Mouse (Mus musculus) limb, embryonic 12.5 days (tissue): ENCODE measurements around the gene BC005537. TPM values are rescaled to one million over a fixed set of nuclear protein-coding genes. Genes with fewer than 3 reads are reported as not detected.
A peak's percentile ranks its signal among the peaks of the same experiment; 100 is the strongest.

Source experiments
- ATAC-seq: fragments of 200-750 bp; cut with Nextera tagmentation; 2 replicates; pipeline ENCODE4 v1.8.0; 2017; ENCODE audit warnings: low read depth, moderate TSS enrichment; ENCODE audit not compliant: insufficient number of reproducible peaks, insufficient read depth, low FRiP score, low TSS enrichment
- H3K27ac ChIP-seq: fragments of 300-500 bp; sonication (generic); 2 replicates; pipeline ENCODE4 v1.5.1; 2016; ENCODE audit warnings: mild to moderate bottlenecking, moderate library complexity
- H3K27me3 ChIP-seq: fragments of 300-500 bp; sonication (generic); 2 replicates; pipeline ENCODE4 v1.6.1; 2016; ENCODE audit warnings: mild to moderate bottlenecking, moderate library complexity
- H3K36me3 ChIP-seq: fragments of 300-500 bp; sonication (generic); 2 replicates; pipeline ENCODE4 v1.6.1; 2016; ENCODE audit warnings: mild to moderate bottlenecking, moderate library complexity
- H3K4me1 ChIP-seq: fragments of 300-500 bp; sonication (generic); replicated peaks from 2 replicates; pipeline ENCODE4 v1.6.1; 2016
- H3K4me2 ChIP-seq: fragments of 300-500 bp; sonication (generic); 2 replicates; pipeline ENCODE4 v1.6.1; 2016; ENCODE audit warnings: mild to moderate bottlenecking, moderate library complexity
- H3K4me3 ChIP-seq: fragments of 300-500 bp; sonication (generic); replicated peaks from 2 replicates; pipeline ENCODE4 v1.5.1; 2016; ENCODE audit warnings: mild to moderate bottlenecking
- H3K9ac ChIP-seq: fragments of 300-500 bp; sonication (generic); replicated peaks from 2 replicates; pipeline ENCODE4 v1.6.1; 2016; ENCODE audit warnings: mild to moderate bottlenecking, moderate library complexity
- H3K9me3 ChIP-seq: fragments of 300-500 bp; sonication (generic); 2 replicates; pipeline ENCODE4 v1.6.1; 2016; ENCODE audit warnings: mild to moderate bottlenecking, moderate library complexity
- WGBS: fragments of 180-500 bp; shearing (Covaris S2); methylation state at CpG from one replicate; pipeline ENCODE4 v1.1.7; 2016; 5-methylcytosine and 5-hydroxymethylcytosine counted together
- polyA plus RNA-seq: library from polyadenylated mRNA; unstranded; fragments of >200 nt; fragmentation: Nextera tagmentation; extraction: Ambion mirVana; gene quantifications from 2 replicates; pipeline ENCODE4 v1.2.1, GENCODE M21; 2016

BC005537 gene
- polyA plus RNA-seq, 1 experiment from 2014 or later: 14.6 TPM

DNA sequence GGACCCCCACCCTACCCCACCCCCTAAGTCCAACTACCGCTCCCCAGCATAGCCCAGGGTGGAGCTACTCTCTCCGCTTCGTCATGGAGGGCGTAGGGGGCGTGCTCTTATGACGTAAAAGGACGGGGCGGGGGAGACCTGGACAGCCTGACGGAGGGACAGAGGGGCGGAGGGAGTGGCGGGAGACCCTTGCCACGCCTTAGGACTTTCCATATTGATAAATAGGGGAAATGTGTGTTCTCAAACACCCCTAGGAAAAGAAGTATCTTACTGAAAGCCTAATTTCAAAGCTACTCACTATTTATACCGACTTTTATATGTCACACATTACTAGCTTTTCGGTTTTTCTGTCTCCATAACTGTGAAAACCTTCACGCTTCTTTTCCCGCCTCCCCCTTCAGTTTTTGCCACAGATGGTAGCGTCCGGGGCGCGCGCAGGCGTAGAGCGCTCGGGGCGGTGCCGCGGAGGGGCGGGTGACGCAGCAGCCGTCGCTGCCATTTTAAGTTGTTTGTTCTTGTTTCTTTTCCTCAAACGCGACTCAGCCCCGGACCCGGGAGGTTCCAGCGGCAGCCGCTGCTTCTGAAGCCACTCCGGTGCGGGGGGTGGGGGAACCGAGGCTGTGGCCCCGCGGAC is 666 bp upstream of the BC005537 start:
- Histone ChIP-seq H3K27ac (peak overlapping the region; percentile 100), H3K27me3 (no peaks in the 10 kb centered on the region), H3K9ac (peak overlapping the region; percentile 99), H3K9me3 (no peaks in the 10 kb centered on the region), H3K4me3 (peak overlapping the region; percentile 100), H3K4me1 (peaks cover 13% of the 10 kb centered on the region), H3K4me2 (peak overlapping the region; percentile 85), H3K36me3 (peaks cover 6% of the 10 kb centered on the region; the same call in 1 of the 2 replicates)
- under 1% methylated on average over 42 of the region's 42 CpGs for WGBS
- peak; percentile 98 for ATAC-seq

DNA sequence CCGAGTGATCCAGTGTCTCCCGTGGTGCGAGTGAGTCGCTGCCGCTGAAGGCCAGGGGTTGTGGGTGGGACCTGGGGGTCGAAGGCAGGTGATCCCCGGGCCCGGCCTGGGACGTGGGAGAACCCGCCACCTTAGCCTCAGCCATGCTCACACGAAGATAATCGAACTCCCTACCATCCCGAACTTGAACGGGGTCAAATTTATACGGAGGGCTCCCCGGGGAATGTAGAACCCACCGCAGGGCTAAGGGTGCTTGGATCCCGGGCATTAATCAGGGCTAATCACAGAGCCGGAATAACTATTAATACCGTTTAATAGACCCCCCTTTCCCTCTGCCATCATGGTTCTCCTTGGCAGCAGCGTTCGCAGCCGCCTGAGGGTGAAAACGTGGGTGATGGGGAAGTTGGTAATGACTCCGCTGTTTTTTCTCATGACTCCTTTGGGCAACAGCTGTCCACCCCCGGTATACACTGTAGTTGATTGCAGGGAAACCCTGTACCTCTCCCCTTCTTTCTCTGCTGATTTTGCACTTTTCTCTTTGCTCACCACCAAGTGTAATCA is 754 bp downstream of the BC005537 start:
- Histone ChIP-seq H3K9ac (peak overlapping the region; percentile 99), H3K27ac (peak overlapping the region; percentile 100), H3K4me1 (peaks cover 13% of the 10 kb centered on the region), H3K27me3 (no peaks in the 10 kb centered on the region), H3K36me3 (peaks cover 17% of the 10 kb centered on the region), H3K4me3 (peak overlapping the region; percentile 100), H3K4me2 (peak overlapping the region; percentile 85), H3K9me3 (no peaks in the 10 kb centered on the region)
- under 1% methylated on average over 26 of the region's 26 CpGs for WGBS
- ATAC-seq: no peak

DNA sequence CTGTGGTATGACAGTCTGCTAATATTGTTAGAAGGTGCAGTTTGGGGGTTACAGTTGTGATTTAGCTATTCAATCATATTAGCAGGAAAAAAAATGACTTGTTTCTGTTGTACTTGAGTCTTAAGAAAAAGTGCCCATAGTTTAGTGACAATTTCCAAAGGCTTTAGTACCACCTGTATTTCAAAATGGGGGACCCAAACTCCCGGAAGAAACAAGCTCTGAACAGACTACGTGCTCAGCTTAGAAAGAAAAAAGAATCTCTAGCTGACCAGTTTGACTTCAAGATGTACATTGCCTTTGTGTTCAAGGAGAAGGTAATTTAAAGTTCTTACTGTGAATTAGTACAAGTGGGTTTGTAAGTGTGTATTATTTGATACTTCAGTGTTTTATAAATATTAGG is 1.7 kb downstream of the BC005537 start:
- peaks cover 27% of the 10 kb centered on the region for H3K36me3 ChIP-seq
- no peaks in the 10 kb centered on the region for H3K27me3 ChIP-seq
- H3K4me3 ChIP-seq: peak overlapping the region; percentile 100
- no peak overlapping the region for H3K27ac ChIP-seq
- peaks cover 11% of the 10 kb centered on the region for H3K4me1 ChIP-seq
- peak overlapping the region; percentile 99 for H3K9ac ChIP-seq
- ATAC-seq: no peak
- WGBS: 29% methylated on average over 2 of the region's 2 CpGs
- H3K4me2 ChIP-seq: peak overlapping the region; percentile 85
- H3K9me3 ChIP-seq: no peaks in the 10 kb centered on the region

DNA sequence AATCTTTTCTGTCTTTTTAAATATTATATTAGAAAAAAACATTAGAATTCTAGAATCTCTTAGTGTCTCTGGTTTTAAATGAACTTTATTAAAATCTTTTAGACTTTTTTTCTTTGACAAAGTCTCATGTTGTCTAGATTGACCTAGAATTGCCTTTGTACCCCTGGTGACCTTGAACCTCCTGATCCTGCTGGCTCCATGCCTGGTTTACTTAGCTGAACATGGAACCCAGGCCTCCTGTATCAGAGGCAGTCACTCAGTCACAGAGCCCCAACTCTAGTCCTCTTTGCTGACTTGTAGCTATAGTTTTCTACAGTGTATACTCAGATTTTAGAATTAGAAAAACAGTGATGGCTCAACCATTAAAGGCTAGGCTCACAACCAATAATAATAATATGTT is 4.6 kb downstream of the BC005537 start:
- peaks cover 55% of the 10 kb centered on the region for H3K36me3 ChIP-seq
- no peak overlapping the region for H3K27ac ChIP-seq
- H3K27me3 ChIP-seq: no peaks in the 10 kb centered on the region
- H3K9ac ChIP-seq: no peak overlapping the region
- H3K4me2 ChIP-seq: no peak overlapping the region
- no peak for ATAC-seq
- H3K4me1 ChIP-seq: peaks cover 11% of the 10 kb centered on the region
- H3K4me3 ChIP-seq: no peak overlapping the region
- H3K9me3 ChIP-seq: no peaks in the 10 kb centered on the region

DNA sequence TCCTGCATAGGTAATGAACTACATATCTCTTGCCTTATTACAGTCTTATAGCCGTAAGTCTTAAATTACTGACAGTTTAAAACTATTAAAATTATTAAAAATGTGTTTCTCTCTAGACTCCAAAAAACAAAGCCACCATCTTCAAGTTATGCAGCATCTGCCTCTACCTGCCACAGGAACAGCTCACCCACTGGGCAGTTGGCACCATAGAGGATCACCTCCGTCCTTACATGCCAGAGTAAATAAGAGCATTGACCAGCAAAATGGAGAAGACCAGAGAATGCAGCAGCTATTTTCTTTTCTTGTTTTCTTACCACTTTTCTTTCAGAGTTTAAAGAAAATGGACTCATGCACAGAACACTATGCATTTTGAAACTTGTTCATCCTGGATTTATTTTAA is 11.1 kb downstream of the BC005537 start:
- H3K4me1 ChIP-seq: no peaks in the 10 kb centered on the region
- no peak for ATAC-seq
- H3K27ac ChIP-seq: no peak overlapping the region
- H3K9me3 ChIP-seq: no peaks in the 10 kb centered on the region
- H3K9ac ChIP-seq: no peak overlapping the region
- 94% methylated on average over 2 of the region's 2 CpGs for WGBS
- no peaks in the 10 kb centered on the region for H3K27me3 ChIP-seq
- H3K4me2 ChIP-seq: no peak overlapping the region
- H3K36me3 ChIP-seq: peaks cover 75% of the 10 kb centered on the region
- H3K4me3 ChIP-seq: no peak overlapping the region

DNA sequence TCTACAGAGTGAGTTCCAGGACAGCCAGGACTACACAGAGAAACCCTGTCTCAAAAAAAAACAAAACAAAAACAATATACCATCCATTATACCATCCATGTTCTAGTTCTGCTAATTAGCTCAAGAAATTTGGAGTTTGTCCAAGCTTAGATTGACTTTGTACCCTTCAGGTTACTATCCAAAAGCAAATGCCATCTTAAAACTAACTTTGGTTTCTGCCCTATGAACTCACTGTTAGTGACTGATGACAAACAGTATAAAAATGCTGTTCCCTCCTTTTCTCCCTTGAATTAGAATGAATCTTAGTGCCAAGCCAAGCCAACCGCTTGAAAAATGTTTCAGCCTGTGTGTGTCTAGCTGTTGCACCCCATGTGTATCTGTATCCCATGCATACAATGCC is 13.2 kb downstream of the BC005537 start:
- H3K9ac ChIP-seq: no peak overlapping the region
- H3K4me3 ChIP-seq: no peak overlapping the region
- no peaks in the 10 kb centered on the region for H3K4me1 ChIP-seq
- H3K36me3 ChIP-seq: peaks cover 68% of the 10 kb centered on the region
- no peaks in the 10 kb centered on the region for H3K9me3 ChIP-seq
- H3K4me2 ChIP-seq: no peak overlapping the region
- ATAC-seq: no peak
- H3K27ac ChIP-seq: no peak overlapping the region
- 81% methylated on average over 1 of the region's 1 CpGs for WGBS
- H3K27me3 ChIP-seq: no peaks in the 10 kb centered on the region

DNA sequence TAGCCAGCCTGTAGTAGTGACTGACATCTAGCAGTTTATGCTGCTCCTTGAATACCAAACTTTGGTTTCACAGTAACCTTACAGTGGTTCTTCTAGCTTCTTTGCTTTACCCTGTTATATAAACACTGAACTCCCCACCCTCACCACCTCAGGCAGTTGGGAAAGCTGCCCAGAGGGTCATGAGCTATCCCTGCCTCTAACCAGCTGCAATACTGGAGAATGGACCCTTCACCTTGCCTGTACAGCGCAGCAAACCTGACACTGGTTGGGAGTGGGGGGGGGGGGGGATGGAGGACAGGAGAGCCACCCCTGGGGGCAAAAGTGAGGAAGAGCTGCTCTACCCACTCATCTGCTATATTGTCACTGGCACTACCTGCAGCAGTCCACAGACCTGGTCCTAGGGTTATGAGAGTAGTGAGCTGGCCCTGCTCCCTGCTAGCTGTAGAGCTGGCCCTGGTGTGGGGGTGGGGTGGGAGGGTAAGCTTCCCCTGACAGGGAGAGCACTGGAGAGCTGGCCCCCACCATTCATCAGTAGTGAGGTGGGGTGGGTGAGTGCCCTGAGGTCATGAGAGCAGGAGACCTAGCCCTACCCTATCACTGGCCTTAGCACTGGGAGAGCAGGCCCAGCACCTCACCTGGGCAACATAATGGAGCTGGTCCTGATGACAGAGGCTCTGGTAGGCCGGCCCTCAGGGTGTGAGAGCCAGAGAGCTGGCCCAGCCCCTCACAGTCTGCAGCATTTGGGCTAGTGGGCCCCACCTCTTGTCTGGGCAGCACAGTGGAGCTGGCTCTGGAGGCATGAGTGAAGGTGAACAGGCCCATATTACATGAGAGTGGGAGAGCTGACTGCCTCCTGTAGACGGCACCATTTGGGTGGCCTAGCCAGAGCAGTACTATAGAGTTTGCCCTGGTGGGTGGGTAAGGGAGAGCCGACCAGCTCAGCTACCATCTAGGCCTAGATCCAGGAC is 15.0 kb downstream of the BC005537 start:
- Histone ChIP-seq H3K4me2 (no peak overlapping the region), H3K27ac (0 out of 2 replicates have a peak overlapping the region, but pooled peaks have one; percentile 5), H3K9me3 (no peaks in the 10 kb centered on the region), H3K4me3 (no peak overlapping the region), H3K36me3 (peaks cover 55% of the 10 kb centered on the region), H3K4me1 (no peaks in the 10 kb centered on the region), H3K27me3 (no peaks in the 10 kb centered on the region), H3K9ac (no peak overlapping the region)
- ATAC-seq: peak; percentile 82
- 58% methylated on average over 4 of the region's 4 CpGs for WGBS

DNA sequence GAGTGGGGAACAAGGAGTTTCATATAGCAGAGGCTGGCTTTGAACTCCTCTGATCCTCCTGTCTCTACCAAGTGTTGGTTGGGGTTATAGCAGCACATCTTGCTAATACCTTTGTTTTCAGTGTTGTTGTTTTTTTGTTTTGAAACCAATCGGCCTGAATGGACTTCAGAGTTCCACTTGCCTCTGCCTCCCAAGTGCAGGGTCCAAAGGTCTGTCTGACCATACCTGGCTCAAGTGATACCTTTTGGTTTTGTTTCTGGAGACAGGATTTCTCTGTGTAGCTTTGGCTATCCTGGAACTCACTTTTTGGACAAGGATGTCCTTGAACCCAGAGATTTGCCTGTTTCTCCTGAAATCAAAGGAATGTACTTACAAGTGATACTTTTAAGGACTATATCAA is 18.5 kb downstream of the BC005537 start:
- H3K36me3 ChIP-seq: peaks cover 24% of the 10 kb centered on the region
- ATAC-seq: no peak
- no peaks in the 10 kb centered on the region for H3K27me3 ChIP-seq
- H3K4me1 ChIP-seq: no peaks in the 10 kb centered on the region
- H3K9ac ChIP-seq: no peak overlapping the region
- WGBS: 80% methylated on average over 1 of the region's 1 CpGs
- H3K27ac ChIP-seq: no peak overlapping the region
- no peak overlapping the region for H3K4me2 ChIP-seq
- no peaks in the 10 kb centered on the region for H3K9me3 ChIP-seq
- no peak overlapping the region for H3K4me3 ChIP-seq

DNA sequence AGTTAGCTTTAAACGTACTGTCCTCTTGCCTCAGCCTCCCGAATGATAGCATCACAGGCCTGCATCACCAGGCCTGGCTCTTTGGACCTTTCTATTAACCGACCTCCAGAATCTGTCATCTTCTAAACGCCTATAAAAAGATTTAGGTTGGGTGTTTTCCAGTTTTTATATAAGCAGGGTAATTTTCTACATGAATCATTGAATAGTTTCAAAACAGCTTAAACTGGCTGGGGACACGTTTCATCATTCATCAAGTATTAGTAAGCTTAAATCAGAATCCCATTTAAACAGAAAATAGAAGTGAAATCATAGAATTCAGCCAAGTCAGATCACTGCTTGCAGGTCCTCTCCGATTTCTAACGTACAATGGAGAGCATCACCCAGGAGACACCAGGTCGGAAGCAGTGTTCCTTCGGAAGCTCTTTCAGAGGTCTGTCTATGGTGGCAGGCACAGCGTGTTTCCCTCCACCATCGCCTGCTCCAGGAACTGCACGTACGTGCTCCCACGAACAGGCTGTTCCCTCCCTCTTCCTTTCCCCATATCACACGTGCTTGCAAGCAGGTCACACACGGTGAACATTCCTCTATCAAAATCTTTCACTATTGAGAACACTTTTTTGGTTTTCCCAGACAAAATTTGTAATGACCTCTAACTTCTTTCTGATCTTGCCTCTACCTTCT is 21.3 kb downstream of the BC005537 start:
- Histone ChIP-seq H3K9me3 (no peaks in the 10 kb centered on the region), H3K4me2 (no peak overlapping the region), H3K27ac (no peak overlapping the region), H3K4me3 (no peak overlapping the region), H3K36me3 (peaks cover 16% of the 10 kb centered on the region), H3K9ac (no peak overlapping the region), H3K4me1 (no peaks in the 10 kb centered on the region), H3K27me3 (no peaks in the 10 kb centered on the region)
- ATAC-seq: no peak
- WGBS: 86% methylated on average over 16 of the region's 16 CpGs

DNA sequence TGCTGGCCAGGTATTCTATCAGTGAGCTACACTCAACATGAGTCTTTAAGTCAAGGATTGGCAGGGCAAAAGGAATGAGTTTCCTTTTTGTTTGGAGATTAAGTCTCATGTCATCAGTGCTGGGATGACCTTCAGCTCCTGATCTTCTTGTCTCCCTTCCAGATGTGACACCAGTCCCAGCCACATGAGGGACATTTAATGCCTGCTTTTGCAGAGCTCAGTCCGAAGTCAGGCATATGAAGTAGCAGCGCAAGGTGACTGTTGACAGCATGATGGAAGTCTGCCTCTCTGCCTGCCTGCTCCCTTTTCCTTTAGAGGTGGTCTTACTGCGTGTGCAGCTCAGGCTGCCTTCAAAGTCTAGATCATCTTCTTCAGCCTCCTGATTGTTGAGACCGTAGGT is 23.2 kb downstream of the BC005537 start:
- no peak for ATAC-seq
- H3K27me3 ChIP-seq: no peaks in the 10 kb centered on the region
- no peak overlapping the region for H3K4me3 ChIP-seq
- H3K36me3 ChIP-seq: peaks cover 5% of the 10 kb centered on the region; the same call in 1 of the 2 replicates
- no peak overlapping the region for H3K9ac ChIP-seq
- no peak overlapping the region for H3K4me2 ChIP-seq
- no peaks in the 10 kb centered on the region for H3K9me3 ChIP-seq
- H3K27ac ChIP-seq: no peak overlapping the region
- no peaks in the 10 kb centered on the region for H3K4me1 ChIP-seq
- 85% methylated on average over 4 of the region's 4 CpGs for WGBS

DNA sequence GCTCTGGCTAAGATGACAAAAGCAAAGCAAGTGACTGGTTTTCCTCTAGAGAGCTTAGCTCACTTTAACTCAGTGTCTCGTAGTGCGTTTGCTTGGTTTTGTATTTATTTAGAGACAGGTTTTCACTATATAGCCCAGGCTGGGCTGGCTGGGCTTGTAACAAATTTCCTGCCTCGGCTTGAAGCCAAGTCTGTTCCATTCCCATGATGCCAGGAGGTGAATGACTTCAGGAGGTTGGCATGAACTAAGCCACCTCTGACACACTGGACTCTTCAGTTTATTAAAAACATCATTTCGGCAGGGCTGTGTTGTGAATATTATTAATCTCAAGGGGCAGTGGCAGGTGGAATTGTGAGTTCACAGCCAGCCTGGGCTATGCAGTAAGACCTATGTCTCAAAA is 24.1 kb downstream of the BC005537 start:
- no peak overlapping the region for H3K4me2 ChIP-seq
- no peak for ATAC-seq
- WGBS: 87% methylated on average over 4 of the region's 4 CpGs
- no peaks in the 10 kb centered on the region for H3K9me3 ChIP-seq
- H3K4me3 ChIP-seq: no peak overlapping the region
- no peaks in the 10 kb centered on the region for H3K27me3 ChIP-seq
- H3K27ac ChIP-seq: no peak overlapping the region
- H3K36me3 ChIP-seq: no peaks in the 10 kb centered on the region
- no peaks in the 10 kb centered on the region for H3K4me1 ChIP-seq
- H3K9ac ChIP-seq: no peak overlapping the region
